Mouse (Mus musculus): ENCODE results near the gene Exoc6.

- no peak for TF ChIP-seq CTCF (IDR thresholded peaks at IDR 0.05)
- no peak for TF ChIP-seq EP300 (IDR thresholded peaks at IDR 0.05; ENCODE audit: insufficient read depth, low read depth, low read length)
Measured at GRCm38 (mm10) chr19:37537717-37538116, 12.5 kb upstream of the Exoc6 start.
